Comparison of ENCODE assay signal across 10 mouse cellular contexts in the genomic region with DNA sequence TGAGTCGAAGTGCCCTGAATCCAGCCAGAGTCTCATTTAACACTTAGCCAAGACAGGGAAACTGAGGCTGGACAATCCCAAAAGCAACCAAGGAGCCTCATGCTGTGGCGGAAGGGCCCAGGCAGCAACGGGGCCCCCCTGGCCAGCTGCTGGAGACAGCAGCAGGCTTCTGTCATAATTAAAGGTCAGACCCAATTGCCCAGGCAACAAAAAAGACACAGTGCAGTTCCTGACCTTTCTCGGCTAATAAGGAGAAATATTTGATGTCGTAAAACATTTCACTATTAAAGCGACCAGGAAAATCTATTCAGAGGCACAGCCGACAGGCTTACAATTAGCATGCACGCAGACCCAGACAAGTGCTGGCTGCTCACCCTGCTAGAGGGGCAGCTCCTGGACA.
"Had no signal": no experiment of that assay in that cellular context is flagged by ENCODE, and none has a peak within 500 bp of the region (broad histone marks: within the 10 kb centered on the region; RNA-seq: fewer than 3 reads in every experiment).

No protein-coding gene starts in this region.

- H3K9me3 ChIP-seq: intestine, embryonic 15.5 days; liver, embryonic 15.5 days; midbrain, embryonic 15.5 days had no signal

- H3K4me1 ChIP-seq: intestine, embryonic 15.5 days; liver, embryonic 15.5 days; midbrain, embryonic 15.5 days had no signal

- H3K9ac ChIP-seq: hindbrain, embryonic 14.5 days; intestine, embryonic 15.5 days; liver, embryonic 15.5 days; midbrain, embryonic 15.5 days had no signal

- H3K4me2 ChIP-seq: hindbrain, embryonic 14.5 days; intestine, embryonic 15.5 days; liver, embryonic 11.5 days; liver, embryonic 15.5 days; midbrain, embryonic 15.5 days had no signal

- ATAC-seq: intestine, embryonic 15.5 days; midbrain, embryonic 15.5 days had no signal

- H3K27me3 ChIP-seq: intestine, embryonic 15.5 days; liver, embryonic 15.5 days; midbrain, embryonic 15.5 days had no signal

- DNase-seq: left cerebral cortex, postnatal 4 days; lung, adult 2 months; lung, postnatal 14 days; thymus, adult 18-20 months; thymus, postnatal 14 days had no signal

- H3K4me3 ChIP-seq: intestine, embryonic 15.5 days; liver, embryonic 15.5 days; midbrain, embryonic 15.5 days had no signal

- H3K27ac ChIP-seq: hindbrain, embryonic 14.5 days; intestine, embryonic 15.5 days; liver, embryonic 15.5 days; midbrain, embryonic 15.5 days had no signal

- H3K36me3 ChIP-seq: intestine, embryonic 15.5 days; liver, embryonic 15.5 days; midbrain, embryonic 15.5 days had no signal
